Mouse (Mus musculus): Measurements from ENCODE around the gene Pid1.

The Pid1 gene

DNA sequence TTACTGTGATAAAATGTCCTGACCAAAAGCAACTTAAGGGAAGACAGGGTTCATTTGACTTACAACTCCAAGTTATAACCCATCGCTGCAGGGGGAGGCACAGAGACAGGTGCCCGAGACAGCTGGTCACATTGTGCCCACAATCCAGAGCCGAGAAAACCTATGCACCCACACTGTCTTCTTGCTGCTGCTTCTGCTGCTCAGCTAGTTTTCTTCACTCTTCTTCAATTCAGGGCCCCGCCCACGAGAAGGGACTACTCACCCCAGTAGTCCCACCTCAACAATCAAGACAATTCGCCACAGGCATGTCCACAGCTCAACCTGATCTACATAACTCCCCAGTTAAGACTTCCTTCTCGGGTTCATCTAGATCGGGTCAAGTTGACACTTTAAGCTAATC, at the start of gene Pid1:
Gene Pid1, minus strand, starts transcription at position 214 of the 400 bp plus-strand sequence.
- DNase-seq = no peak

DNA sequence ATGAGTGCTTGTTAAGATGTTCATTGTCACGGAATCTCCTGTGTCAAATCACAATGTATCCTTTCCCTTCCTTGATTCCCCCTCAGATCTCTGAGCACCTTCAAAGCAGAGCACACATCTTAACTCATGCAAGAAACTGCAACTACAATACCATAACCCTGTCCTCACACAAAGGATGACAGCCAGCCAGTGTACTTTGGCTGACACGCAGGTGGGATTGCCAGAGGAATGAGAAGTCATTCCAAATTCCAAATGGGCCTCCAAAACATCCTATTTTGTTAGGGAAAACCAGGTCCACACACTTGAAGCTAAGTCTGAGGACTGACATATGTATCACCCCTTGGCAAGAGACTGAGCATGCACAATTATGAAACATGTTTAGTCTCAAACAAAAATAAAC, 45.5 kb upstream of the Pid1 start:
- DNase-seq = no peak

- DNase-seq = no peak
Measured at GRCm38 (mm10) chr1:84408873-84409272, 44.9 kb upstream of the Pid1 start.

DNA sequence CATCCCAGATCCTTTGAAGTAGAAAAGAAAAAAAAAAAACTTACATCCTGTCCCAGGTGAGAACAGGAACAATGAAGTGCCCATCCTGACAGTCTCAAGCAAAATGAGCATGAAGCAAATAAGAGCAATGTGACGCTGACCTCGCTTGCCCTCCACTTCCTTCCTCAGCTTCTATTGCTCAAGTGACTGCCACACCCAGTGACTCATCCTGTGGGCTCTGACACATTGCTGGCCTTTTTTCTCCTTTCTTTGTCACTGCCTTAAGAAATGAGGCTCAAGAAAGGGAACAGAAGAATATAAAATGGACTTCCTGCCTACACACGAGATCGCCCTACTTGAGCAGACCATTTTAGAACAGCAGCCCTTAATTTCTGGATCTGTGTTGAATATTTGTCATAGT, 42.9 kb upstream of the Pid1 start:
- no peak for DNase-seq

GRCm38 (mm10) chr1:84405551-84406290, 41.7 kb upstream of the Pid1 start:
- no peak for DNase-seq

GRCm38 (mm10) chr1:84404880-84405279, 40.9 kb upstream of the Pid1 start:
- DNase-seq = no peak

- DNase-seq = no peak
Measured at GRCm38 (mm10) chr1:84402154-84402553, 38.2 kb upstream of the Pid1 start.

GRCm38 (mm10) chr1:84399671-84400070, 35.7 kb upstream of the Pid1 start:
- DNase-seq = no peak

DNA sequence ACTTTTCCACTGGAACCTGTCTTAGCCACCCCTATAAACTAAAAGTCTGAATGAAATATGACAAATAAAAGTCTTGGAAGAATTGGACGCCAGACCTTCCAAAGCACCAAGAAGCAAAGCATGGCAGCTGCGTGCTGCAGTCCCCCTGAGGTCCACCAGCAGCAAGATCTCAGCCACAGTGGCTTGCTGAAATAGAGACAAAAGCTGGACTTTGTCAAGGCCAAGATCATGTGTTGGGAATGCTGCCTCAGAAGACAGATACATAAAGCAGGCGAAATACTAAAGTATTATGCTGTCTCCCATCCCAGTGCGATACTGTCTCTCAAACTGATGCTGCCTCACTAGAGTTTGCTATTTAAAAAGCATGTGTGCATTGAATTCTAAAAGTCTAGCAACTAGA, 35.1 kb upstream of the Pid1 start:
- DNase-seq = no peak

DNA sequence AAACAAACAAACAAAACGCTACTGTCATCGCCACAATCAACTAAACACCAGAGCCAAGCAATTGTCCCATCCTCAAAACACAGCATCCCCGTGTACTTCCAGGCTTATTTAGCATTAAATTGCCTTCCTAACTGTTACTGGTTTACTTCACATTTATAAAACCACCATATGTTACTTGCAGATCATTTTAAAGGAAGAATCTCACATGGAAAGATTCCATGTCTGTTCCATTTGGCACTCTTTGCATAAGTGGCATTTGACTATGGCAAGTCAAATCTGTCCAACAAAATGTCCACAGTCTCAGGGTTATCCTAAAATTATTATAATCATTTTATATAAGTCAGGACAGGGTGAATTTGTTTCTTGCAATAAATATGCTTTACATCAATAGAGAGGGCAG, 32.8 kb upstream of the Pid1 start:
- no peak for DNase-seq

- DNase-seq = no peak
Measured at GRCm38 (mm10) chr1:84395928-84396327, 31.9 kb upstream of the Pid1 start.

DNA sequence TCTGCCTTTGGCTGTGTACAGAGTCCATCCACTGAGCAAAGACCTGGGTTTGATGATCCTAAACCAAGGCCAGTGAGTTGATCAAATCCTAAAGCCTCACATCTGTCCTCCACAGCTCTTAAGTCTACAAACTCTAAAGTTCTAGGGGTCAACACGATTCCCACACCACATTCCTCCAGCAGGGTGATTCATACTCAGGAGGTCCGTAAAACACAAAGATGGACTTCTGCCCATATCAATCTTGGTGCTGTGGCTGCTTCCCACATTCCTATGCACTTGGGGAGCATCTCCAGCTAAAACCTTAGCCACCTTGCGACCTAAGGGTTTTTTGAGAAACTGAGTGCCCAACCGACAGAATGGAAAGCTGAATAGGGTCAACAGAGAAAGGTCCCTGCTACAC, 27.0 kb upstream of the Pid1 start:
- no peak for DNase-seq

DNA sequence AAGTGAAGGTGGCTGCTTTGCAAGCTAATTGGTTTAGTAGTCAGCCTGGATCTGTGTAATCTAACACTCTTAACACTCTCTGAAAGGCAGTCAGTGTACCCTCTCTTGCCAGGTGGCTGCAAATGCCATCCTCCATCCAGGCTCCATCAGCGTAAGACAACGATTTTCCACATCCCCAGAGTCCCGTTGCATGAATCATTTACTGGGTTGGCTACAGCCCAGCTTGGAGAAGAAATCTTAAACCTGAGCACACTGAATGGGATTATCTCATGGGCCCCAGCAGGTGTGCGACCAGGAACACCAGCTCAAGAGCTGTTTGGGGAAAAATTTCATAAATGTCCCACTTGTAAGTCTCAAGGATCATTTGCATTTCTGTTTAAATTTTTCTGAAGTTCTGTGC, 23.6 kb upstream of the Pid1 start:
- peak; percentile 20 to 23 for DNase-seq

GRCm38 (mm10) chr1:84386481-84387146, 22.6 kb upstream of the Pid1 start:
- no peak for DNase-seq

DNA sequence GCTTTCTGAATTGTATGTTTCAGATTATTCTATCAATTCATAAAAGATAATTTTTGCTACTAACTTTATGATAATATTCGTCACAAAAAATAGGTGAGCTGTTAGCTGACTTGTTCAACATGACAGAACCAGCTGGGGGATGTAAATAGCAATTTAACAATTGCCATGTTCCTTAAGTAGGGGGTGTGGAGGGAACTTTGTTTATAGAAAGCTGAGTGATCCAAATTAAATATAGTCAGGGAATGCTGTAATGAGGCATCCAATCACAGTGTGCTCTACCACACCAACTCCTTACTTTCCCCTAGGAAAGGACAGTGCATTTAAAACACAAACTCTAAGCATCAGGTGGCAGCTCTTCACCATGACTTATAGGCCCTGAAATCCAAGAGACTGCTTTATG, 18.7 kb upstream of the Pid1 start:
- DNase-seq = no peak

- no peak for DNase-seq
Measured at GRCm38 (mm10) chr1:84382064-84382463, 18.1 kb upstream of the Pid1 start.

- DNase-seq = peak; percentile 22 to 27
Measured at GRCm38 (mm10) chr1:84380895-84381294, 16.9 kb upstream of the Pid1 start.

- no peak for DNase-seq
Measured at GRCm38 (mm10) chr1:84367733-84368132, 3.8 kb upstream of the Pid1 start.

DNA sequence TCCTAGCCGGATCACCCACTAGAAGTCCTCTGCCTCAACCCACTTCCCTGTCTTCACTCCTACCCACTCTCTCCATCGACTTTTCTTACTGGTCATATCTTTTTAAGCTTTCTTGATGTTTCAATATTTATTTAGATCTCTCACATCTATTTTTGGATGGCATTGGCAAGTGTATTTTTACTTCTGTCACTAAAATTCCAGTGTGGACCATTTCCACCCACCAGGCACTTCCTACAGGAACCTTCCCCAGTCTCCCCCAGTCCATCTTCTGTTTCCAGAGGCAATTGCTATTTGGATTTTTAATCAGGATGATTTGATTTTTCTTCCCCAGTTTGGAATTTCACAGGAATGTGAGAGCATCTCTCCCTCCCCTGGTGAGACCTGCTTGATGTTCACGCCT, 2.6 kb upstream of the Pid1 start:
- DNase-seq = no peak

DNA sequence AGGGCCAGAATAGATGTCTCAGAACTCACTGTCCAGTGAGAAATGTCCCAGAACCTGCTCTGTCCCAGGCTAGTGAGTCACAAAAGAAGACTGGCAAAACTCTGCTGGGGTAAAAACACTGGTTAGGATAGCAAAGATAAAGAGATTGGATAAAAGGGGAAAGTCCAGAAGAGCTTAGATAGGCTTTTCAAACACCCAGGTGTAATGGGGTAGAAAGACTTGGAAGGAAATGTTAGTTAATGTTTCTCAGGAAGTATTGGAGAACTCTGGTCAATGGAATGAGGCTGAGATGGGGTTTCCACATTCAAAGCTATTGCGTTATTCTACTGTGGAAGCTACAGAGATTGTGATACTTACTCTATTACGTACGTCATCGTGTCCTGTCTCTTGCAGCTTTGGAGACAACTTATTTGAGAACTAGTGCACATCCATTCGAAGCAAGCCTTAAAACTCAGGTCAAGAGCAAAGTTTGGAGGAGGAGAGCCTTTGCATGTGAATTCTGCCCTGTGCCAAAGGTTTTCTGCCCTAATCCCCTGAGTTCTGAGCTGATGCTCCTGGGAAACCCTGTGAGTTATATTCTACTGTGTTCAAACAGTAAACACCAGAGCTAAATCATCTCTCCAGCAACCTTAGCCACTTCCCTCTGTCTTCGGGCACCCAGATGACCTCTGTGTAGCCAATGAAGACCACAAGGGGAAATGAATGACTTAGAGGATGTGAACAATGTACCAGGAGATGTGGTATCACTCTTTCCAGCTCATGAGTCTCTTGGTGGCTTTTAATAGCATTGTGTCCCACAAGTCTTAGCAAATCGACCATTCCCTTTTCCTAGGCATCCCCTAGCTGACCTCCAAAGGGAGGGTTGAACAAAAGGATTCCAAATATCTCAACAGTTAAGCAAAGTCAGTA, 1.0 kb downstream of the Pid1 start:
- no peak for DNase-seq

- DNase-seq = no peak
Measured at GRCm38 (mm10) chr1:84362209-84362608, 1.8 kb downstream of the Pid1 start.

GRCm38 (mm10) chr1:84361389-84361788, 2.6 kb downstream of the Pid1 start:
- no peak for DNase-seq

Measured in cerebellum, adult 18-20 months (tissue).